ENCODE assay signal across 7 mouse cellular contexts in the genomic region with DNA sequence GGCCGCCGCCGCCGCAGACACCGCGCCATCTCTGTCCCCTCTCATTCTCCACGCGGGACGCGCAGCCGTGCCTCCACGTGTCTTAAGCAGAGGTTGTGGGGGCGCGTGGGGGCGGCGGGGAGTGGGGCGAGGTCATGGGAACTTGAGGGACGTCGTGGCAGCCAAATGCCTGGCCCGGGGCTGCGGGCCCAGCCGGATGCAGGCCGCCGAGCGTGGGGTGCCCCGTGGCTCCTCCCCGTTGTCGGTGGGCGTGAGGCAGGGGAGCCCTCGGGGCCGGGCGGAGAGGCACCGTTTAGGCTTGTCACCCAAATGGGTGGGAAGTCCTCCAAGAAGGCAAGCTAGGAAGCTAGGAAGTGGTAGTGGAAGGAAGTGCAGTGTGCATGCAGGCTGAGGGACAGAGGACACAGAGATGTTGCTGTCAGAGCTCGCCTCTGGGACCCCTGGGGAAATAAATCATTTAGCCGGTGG. TPM values are rescaled to one million over a fixed set of nuclear protein-coding genes. Genes with fewer than 3 reads are reported as not detected.
DNase-seq lines count a peak whose midpoint lies in the region; ATAC-seq lines count a peak whose summit lies in the region.

No protein-coding gene starts in this region.

- H3K4me2 ChIP-seq in intestine, embryonic 15.5 days (replicated peaks): peak overlapping the region; percentile 83

- no peaks in the 10 kb centered on the region for H3K27me3 ChIP-seq in intestine, embryonic 15.5 days (replicated peaks)

- H3K4me1 ChIP-seq in intestine, embryonic 15.5 days (replicated peaks): peaks cover 4% of the 10 kb centered on the region; the same call in 1 of the 2 replicates

- H3K4me3 ChIP-seq in intestine, embryonic 15.5 days (replicated peaks): peak overlapping the region; percentile 81

- H3K27ac ChIP-seq in intestine, embryonic 15.5 days: peak overlapping the region; percentile 86

- H3K9ac ChIP-seq in intestine, embryonic 15.5 days: peak overlapping the region; percentile 92

- ATAC-seq in activated CD4-positive, CD25-positive, alpha-beta regulatory T cell, adult 4 months: peak; percentile 74
- ATAC-seq in intestine, embryonic 15.5 days: peak; percentile 89

- DNase-seq in embryo, embryonic 10 days (ENCODE audit: low spot score): peak; percentile 74
- peak; percentile 73 for DNase-seq in gastrocnemius, postnatal 14 days
- DNase-seq in left cerebral cortex, postnatal 25 days (ENCODE audit: low spot score in 2 of 2): peak; percentile 73 to 78
- peak; percentile 68 for DNase-seq in mesoderm, embryonic 11.5 days (ENCODE audit: low read depth, low spot score)
- DNase-seq in right cerebral cortex, postnatal 4 days: peak; percentile 73

- no peaks in the 10 kb centered on the region for H3K36me3 ChIP-seq in intestine, embryonic 15.5 days

- 0% methylated on average over 35 of the region's 35 CpGs for WGBS in intestine, embryonic 15.5 days

- intact Hi-C loops in gastrocnemius, postnatal 14 days (cut with DNase I; ENCODE audit: low total_unique reads): no loop called here
- intact Hi-C loops in left cerebral cortex, postnatal 25 days (cut with DNase I): loop anchor here (5.0 kb wide), 1 partner anchor 65 kb away; no protein-coding TSS in a partner anchor

- H3K9me3 ChIP-seq in intestine, embryonic 15.5 days: no peaks in the 10 kb centered on the region

RNA-seq across cellular contexts. Expression of gene Supt3, which starts 0.4 kb away (rescaled TPM):
- polyA plus RNA-seq in activated CD4-positive, CD25-positive, alpha-beta regulatory T cell, adult 4 months (2017; shearing (Covaris generic)): 10 to 100 TPM; 12.6 to 15.1 TPM
- 1 to 10 TPM; 7.6 to 8.1 TPM for total RNA-seq in gastrocnemius, postnatal 14 days (2021)
- polyA plus RNA-seq in intestine, embryonic 15.5 days (2015; fragmentation: Nextera tagmentation; extraction: Ambion mirVana): 17.6 and 18.6 TPM in 2 replicates
- total RNA-seq in left cerebral cortex, postnatal 25 days (2021): 10 to 100 TPM; 13.2 TPM

RNA-seq across cellular contexts. Expression of gene Runx2, which starts 37.2 kb away (rescaled TPM):
- polyA plus RNA-seq in activated CD4-positive, CD25-positive, alpha-beta regulatory T cell, adult 4 months (2017; shearing (Covaris generic)): 1 to 10 TPM; 8.6 to 8.8 TPM
- total RNA-seq in gastrocnemius, postnatal 14 days (2021): under 1 TPM; 0.25 to 0.38 TPM
- polyA plus RNA-seq in intestine, embryonic 15.5 days (2015; fragmentation: Nextera tagmentation; extraction: Ambion mirVana): 0.68 and 1.2 TPM in 2 replicates
- total RNA-seq in left cerebral cortex, postnatal 25 days (2021): 1 to 10 TPM; 7.9 to 8.9 TPM

Comparison
In these comparisons a context has a peak if more than half of its experiments do, and no peak if none do; other contexts are left out.
1. Peak in every context shown above with its lines: DNase-seq, ATAC-seq, H3K4me3 ChIP-seq and H3K27ac ChIP-seq.
2. RNA of gene Runx2, which starts 37.2 kb away (total RNA-seq): 7.9 to 8.9 TPM in left cerebral cortex, postnatal 25 days; 0.25 to 0.38 TPM in gastrocnemius, postnatal 14 days; every median in the first group is over 4 times any median in the second.